Mouse (Mus musculus) 416B (cell line): Measurements from ENCODE around the gene Rgs21.

Experiments
- DNase-seq: peaks from one replicate; pipeline ENCODE4 v3.0.0; 2011; ENCODE audit warnings: low read depth

Gene Rgs21

DNA sequence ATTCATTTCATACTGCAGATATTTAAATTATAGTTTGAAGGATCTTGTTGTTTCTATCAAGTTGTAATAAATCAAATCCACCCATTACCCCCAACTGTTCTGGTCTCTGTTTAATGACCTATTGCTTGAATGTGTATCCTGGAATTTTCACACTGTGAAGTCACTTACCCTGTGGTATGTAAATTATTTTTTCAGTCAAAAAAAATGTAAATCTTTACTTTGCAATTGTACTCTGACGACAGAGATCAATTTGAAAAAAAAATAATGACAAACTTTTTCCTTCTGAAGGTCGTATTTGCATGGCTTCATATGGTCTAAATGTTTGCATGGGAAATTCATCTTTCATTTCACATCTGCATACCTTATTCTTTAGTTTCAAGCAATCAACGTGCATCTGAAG lies at the start of gene Rgs21:
Rgs21 (minus strand) TSS at position 101 of the 400 bp plus-strand sequence.
- no peak for DNase-seq

DNA sequence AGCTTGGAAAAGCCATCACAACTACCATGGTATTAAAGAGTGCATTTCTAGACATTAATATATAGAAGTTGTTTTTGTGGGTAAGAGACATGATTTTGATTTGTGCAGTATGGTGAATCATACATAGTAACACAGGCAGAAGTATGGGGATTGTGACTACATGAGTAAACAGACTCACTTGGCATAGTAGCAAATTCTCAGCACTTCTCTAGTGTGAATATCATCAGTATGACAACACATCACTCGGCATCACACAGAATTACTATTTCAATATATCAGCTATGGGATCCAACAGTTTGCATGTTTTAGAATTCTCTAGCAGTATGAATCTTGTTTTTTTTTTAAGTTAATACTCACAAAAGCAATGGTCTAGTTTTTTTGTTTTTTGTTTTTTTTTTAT lies 36.6 kb upstream of the Rgs21 start:
- DNase-seq: no peak

DNA sequence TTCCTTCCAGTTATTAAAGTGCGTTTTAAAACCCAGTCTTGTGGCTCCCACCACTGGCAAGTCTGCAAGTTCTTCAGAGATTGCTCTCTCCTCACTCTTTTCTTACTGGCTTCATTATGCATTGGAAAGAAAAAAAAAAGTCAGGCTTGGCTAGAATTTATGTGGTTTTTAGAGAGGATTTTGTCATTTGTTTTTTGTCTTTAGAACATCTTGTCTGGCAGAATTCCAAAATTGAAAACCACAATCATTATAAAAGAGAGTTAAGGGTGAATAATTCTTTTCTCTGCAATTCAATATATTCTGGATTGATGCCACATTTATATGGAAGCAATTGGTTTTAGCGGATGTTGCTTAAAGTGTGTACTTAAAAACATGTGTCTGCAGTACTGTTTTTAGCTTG lies 35.5 kb upstream of the Rgs21 start:
- peak; percentile 64 for DNase-seq

DNA sequence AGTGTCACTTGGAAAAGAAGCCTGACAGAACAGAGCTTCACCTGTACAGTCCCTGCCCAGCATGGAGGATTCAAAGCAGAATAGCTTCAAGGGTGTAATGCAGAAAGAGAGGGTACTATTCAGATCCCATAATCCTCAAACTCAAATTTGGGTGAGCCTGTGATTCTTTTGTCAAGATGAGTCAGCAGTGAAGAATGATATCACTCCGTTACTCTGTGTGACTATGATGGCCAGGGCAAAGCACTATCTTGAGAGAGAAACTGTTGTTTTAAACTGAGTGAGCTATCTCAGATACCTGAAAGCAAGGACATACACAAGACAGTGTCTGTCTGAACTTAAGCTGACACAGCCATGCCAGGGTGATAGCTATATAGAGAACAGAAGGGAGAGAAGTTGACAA lies 11.9 kb upstream of the Rgs21 start:
- DNase-seq: no peak

DNA sequence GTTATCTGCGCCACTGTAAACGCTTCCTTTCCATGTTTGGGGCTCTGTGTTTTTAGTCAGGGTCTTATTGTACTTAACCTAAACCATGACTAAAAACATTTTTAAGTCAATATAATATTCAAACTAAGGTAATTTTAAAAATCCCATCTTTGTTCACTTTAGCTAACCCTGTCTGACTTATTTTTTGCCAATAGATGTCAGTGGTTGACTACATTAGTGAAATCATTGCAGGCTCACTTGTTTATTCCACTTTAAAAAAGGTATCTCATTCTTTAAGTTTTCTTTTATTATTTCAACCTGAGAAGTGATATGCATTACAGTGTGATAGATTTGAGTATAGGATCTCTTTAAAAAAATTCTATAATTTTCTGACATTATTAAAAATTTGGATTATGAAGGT lies 5.5 kb upstream of the Rgs21 start:
- DNase-seq: peak; percentile 56

DNA sequence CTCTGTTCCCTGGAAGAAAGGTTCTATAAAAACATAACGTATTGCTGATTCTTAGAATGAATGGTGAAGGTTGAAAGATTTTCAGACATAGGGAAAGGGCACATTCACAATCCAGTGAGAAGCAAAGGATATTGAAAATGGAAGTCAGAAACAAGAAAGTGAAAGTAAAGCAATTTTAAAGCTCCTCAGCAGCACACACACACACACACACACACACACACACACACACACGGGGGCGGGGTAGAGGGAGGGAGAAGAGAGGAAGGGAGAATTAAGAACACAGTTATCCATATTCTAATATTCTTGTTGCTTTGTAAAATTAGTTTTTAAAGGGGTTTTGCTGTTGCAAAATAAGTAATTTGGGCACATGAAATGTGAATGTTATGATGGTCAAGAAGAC lies 2.4 kb upstream of the Rgs21 start:
- DNase-seq: peak; percentile 59

DNA sequence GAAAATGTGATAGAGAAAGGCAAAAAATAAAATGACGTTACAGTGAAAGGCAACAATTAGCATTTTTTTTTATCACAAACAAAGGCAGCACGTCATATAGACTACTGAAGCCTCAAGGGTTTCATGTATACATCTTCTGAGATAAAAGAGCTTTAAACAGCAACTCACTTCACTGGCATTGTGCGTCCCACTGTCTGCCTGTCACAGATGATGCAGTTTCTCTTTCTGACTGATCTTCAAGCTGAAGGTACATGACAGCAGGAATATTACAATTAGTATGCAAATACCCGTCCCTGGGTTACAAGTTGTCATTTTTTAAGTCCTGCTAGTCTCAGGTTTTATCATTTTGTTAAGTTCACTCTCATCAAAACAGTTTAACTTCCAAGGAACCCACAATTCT lies 22.3 kb downstream of the Rgs21 start:
- no peak for DNase-seq

DNA sequence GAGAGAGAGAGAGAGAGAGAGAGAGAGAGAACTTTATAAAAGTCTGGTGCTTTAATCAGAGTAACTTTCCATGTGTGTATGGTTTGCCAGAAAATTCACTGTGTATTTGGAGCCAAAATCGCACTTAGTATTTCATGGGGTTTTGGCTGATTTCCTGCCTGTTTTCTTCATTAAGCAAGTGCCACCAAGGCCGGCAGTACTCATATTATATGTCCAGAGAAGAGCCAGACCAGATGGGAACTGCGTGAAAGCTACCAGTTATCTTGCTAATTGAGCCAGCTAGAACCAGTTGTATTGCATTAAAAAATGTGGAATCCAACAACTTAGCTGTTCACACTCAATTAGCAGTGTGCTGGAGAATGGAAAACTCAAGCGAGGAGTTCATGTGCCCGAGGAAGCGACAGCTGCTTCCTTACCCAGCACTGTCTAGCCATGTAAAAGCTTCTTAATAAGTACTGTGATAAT lies 22.9 kb downstream of the Rgs21 start:
- no peak for DNase-seq

DNA sequence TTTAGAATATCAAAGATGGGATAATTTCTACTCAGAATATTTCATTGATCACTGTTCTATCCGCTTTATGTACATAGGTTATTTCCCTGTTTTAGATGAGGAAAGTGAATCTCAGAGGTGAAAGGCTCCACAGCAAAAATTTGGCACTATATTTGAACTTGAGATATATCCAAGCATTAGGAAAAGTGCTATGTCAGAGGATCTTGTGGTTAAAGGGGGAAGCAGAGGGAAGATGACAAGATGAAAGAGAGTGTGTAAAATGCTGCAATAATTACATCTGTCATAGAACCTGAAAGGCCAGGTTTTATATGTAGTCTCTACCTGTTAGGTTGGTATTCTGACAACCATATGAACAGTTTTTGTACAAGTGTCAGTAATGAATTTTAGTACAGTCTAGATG lies 35.7 kb downstream of the Rgs21 start:
- DNase-seq: peak; percentile 59

DNA sequence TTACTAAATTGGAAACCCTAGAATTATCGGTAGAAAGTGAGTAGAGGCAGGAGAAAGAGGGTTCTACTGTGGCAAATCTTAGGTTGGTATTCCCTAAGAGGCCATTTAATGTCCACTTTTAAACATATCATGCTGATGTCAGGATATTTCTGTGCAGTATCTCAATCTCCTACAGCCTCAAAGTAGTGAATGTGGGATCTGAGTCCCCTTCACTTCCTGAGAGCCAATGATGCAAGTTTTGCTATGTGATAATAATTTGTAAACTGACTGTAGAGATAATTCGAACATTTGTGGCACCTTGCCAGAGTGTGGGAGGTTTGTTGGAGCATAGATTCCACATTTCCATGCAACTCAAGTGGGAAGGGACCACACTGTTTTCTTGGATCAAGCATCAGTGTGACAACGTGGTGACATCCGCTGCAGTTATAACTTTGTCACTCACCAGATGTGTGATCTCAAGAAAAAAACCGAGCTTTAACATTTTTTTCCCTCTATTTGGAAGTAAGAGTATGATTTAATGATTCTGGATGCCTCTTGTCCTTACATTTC lies 49.5 kb downstream of the Rgs21 start:
- DNase-seq: peak; percentile 17

DNA sequence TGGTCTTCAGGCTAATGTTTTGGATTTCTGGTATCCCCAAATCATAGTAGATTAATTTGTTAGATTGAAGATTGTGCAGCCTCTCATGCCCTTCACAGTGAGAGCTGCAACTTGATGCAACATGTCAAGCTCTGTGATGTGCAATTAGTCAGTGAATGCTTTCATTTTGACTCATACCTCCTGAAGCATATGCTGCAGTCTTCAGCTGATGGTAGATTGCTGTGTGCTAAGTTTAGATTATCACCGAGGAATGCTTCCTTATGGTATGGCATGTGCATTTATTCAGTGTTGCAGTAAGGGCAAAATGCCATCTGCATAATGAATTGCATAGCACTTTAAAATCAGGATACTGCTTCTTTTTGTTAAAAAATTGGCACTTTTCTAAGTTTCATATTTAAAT lies 65.2 kb downstream of the Rgs21 start:
- DNase-seq: peak; percentile 31

DNA sequence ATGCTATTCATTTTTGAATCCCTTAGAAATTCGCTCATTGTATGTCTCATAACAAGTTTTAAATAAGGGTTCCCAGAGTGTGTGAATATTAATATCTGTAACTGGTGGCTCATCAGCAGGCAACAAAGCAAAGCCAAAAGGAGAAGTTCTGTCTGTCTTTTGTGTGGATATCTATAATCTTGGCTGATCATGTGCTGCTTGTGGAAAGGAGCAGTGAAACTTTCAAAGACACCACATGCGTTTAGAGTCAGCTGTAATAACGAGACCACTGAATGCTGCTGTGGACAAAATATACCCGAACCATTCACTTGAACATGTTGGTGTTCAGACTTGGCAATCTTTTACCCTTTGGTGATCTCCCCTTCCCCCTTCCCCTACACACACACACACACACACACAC lies 67.0 kb downstream of the Rgs21 start:
- peak; percentile 48 for DNase-seq

DNA sequence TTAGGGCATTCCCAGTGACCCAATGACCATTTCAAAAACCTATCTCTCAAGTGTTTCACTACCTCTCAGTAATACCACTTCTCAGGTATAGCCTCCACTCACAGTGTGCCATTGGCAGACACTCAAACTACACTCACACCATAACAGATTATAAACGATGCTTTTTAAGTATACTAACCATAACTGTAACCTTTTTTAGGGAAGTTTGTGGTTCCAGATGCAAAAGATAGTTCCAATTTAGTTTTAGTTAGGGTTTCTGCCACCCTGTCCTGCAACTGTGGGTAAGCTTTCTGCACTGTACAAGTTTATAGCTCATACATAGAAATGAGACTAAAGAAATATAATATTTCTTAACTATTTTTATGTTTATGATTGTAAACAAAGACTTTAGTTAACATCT lies 67.7 kb downstream of the Rgs21 start:
- DNase-seq: peak; percentile 40

DNA sequence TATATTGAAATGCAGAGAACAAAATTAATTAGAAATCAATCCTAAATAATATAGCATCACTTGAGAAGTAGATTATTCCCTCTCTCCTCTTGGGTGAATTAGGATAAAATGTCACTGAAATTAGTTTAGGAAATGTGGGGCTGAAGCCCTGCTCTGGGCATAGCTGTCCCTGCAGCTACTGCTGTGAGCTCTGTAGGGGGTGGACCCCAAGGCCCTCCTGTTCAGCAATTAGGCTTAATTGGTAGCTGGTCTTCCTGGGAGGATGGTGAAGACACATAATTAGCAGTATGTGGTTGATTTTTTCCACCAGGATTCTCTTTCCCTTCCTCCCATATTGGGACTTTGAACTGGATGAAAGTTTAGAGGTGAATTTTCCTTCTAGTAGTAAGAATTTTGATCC lies 68.7 kb downstream of the Rgs21 start:
- DNase-seq: no peak

DNA sequence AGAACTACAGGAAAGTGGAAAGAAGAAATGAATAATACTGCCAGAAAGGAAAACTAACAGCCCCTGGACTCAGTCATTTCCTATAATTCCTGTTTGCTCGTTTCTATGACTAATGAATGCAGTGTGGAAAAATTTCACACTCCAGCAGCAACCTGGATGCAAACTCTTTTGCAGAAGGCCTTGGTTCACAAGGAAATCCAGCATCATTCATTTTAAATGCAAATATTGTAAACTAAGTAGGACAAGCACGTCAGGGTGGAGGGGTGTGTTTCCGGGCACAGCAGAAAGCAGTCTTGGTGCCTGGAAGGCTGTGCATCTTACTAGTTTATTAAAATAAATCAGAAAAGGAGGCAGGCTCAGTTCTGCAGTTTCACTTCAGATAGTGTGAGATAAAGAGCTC lies 69.4 kb downstream of the Rgs21 start:
- no peak for DNase-seq

DNA sequence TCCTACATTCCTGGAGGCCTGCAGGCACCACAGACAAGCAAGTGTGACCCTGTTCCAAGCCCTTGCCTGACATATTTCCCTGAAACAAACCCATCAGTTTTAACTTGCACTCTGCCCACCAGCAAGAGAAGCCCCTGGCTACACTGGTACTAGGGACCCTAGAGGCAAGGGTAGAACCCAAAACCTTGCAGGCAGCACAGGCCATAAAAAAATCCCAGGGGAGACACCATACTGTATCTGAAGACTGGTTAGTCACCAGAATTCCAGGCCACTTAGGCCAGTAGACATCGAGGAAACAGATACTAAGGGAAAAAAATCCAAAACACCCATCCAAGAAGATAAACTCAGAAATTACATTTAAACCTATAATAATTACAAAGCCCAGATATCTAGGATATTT lies 74.1 kb downstream of the Rgs21 start:
- no peak for DNase-seq

DNA sequence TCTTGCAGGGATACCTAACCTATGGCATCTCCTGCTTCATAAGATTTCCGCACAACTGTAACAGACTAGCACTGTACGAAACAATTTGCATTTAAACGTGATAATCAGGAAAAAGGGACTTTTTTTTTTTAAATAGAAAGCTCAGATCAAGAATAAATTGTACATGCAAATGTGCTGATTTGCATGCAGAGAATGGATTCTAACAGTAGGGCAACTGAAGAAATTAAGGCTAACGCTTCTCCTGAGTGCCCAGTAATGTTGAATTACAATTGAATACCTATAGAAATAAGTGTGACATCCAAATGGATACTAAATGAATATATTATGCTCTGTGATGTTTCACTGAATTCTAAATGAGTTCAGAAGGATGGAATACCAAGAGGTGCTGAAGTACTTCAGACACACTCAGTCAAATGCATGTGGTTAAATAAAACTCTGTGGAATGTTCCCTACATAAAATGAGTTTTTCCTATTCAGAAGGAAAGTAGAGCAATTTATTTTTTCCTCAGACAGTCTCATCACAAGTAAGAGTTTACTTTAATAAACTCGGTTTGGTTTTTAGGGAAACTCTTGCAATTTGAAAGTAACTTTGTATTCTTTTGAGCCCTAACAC lies 79.1 kb downstream of the Rgs21 start:
- DNase-seq: no peak
